Mouse (Mus musculus) CD4-positive naive resting alpha-beta T cell, adult 57 days (primary cell): ENCODE measurements around the gene Zcchc13. TPM values are rescaled to one million over a fixed set of nuclear protein-coding genes. Genes with fewer than 3 reads are reported as not detected.

ENCODE experiments used
- total RNA-seq: library from RNA; stranded (reverse); gene quantifications from one replicate; pipeline ENCODE4 v1.2.4, GENCODE M21; 2023

Zcchc13 gene
- not detected for total RNA-seq

GRCm38 (mm10) chrX:103630303-103630702 is at the start of gene Zcchc13:
TSS of gene Zcchc13 (plus strand) at chrX:103630586.

Other genes with a start within 250 kb of the Zcchc13 start
- 0.77 TPM for gene Tsx, start 216.1 kb upstream of the Zcchc13 start, total RNA-seq
- gene Gm26992, start 208.6 kb upstream of the Zcchc13 start, total RNA-seq, result not detected
- 0.50 TPM for gene Slc16a2, start 191.4 kb downstream of the Zcchc13 start, total RNA-seq